Mouse (Mus musculus) G1E (cell line): ENCODE measurements around the gene Tas2r138.

Source experiments
- CTCF ChIP-seq: IDR thresholded peaks from 2 replicates; pipeline ENCODE4 v1.5.1; 2012; ENCODE audit warnings: low read depth, low read length, inconsistent platforms, mixed read lengths
- GATA1 ChIP-seq: IDR thresholded peaks from 2 replicates; pipeline ENCODE4 v1.6.1; 2012; ENCODE audit warnings: borderline replicate concordance, low read length, inconsistent platforms, mixed read lengths
- GATA2 ChIP-seq: IDR thresholded peaks from 2 replicates; pipeline ENCODE4 v1.6.1; 2012; ENCODE audit warnings: low read depth, low read length, inconsistent platforms, borderline replicate concordance
- POLR2AphosphoS5 ChIP-seq: IDR thresholded peaks from 2 replicates; pipeline ENCODE4 v1.6.1; 2012; ENCODE audit warnings: low read depth, low read length, inconsistent platforms; ENCODE audit not compliant: insufficient replicate concordance
- TAL1 ChIP-seq: conservative IDR thresholded peaks from 2 replicates; pipeline ENCODE4 v1.6.1; 2012; ENCODE audit warnings: low read depth, low read length, inconsistent platforms, mixed read lengths

GRCm38 (mm10) chr6:40585645-40586044, 27.5 kb downstream of the Tas2r138 start, which contains the start of gene Clec5a:
- TF ChIP-seq CTCF = no peak
- no peak for TF ChIP-seq TAL1
- TF ChIP-seq GATA1 = no peak
- no peak for TF ChIP-seq POLR2AphosphoS5
- TF ChIP-seq GATA2 = no peak
